Mouse (Mus musculus): ENCODE results near the gene Pfdn5.
"Not testable (repeated sequence)": the region's sequence is repeated elsewhere in the genome, so short reads cannot be mapped to it uniquely, and the experiment has no call there.

Gene Pfdn5

GRCm38 (mm10) chr15:102335925-102336324 lies 10.0 kb downstream of the Pfdn5 start:
- not testable (repeated sequence) for DNase-seq

- DNase-seq = peak; percentile 25 to 77
Measured at GRCm38 (mm10) chr15:102336946-102337345, 11.0 kb downstream of the Pfdn5 start.

DNA sequence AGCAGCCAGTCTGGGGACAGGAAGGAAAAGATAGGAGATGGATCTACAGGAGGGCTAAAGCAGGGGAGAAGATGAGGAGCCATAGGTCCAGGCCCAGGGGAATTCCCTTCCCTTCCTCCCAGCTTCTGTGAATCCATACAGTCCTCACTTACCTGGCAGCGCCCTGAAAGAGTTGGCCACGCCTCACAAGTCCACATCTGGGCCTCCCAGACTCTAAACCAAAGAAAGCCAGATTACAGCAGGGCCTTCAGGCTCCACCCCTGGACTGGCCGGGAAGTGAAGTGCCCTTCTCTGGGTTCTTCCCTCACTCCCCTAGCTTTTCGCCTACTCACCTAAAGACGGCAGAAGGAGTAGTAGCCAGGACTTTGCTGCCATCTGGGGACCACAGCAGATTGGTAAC lies 13.7 kb downstream of the Pfdn5 start:
- DNase-seq = no peak

DNA sequence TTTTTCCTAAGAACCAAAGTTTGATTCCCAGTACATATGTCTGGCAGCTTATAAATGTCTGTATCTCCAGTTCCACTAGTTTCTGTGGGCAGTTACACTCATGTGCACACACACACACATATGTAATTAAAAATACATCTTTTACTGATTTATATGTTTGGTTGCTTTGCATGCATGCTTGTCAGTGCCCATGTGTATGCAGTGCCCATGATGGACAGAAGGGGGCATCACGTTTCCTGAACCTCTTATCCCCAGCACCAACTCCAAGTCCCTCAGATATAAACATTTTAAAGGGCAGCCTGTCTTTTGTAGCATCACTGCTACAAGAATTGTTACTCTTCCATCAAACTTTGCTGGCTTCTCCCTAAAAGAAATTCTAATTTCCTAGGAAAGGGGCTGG lies 15.7 kb downstream of the Pfdn5 start:
- DNase-seq = peak; percentile 62 to 83

DNA sequence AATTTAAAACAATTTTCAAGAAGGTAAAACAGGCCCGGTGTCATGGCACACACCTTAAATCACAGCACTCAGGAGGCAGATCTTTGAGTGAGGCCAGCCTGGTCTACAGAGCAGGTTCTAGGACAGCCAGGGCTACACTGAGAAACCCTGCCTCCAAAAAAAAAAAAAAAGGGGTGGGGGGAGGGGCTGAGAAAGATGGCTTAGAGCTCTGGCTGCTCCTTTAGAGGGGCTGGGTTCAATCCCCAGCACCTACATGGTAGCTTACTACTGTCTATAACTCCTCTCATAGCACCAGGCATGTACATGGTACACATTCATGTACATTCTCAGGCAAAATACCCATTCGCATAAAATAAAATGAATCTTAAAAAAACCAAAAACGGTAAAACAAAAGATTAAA lies 18.6 kb downstream of the Pfdn5 start:
- DNase-seq = no peak

DNA sequence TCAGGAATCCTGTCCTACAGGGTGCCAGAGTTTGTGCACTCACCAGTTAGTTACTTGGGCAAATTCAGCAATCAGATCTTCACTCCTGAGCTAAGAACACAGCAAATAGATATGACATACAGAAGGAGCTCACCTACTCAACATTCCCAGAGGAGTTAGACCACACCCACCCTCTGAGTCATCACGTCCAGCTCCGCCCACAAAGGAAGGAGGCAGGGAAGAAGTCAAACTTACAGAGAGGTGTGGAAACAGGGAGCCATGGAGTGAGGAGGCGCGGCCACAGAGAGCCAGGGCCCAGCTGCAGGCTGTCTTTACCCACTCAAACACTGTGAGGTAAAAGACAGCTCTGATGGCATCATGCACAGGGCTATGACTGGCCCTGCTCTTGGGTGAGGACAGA lies 20.5 kb downstream of the Pfdn5 start:
- no peak for DNase-seq

DNA sequence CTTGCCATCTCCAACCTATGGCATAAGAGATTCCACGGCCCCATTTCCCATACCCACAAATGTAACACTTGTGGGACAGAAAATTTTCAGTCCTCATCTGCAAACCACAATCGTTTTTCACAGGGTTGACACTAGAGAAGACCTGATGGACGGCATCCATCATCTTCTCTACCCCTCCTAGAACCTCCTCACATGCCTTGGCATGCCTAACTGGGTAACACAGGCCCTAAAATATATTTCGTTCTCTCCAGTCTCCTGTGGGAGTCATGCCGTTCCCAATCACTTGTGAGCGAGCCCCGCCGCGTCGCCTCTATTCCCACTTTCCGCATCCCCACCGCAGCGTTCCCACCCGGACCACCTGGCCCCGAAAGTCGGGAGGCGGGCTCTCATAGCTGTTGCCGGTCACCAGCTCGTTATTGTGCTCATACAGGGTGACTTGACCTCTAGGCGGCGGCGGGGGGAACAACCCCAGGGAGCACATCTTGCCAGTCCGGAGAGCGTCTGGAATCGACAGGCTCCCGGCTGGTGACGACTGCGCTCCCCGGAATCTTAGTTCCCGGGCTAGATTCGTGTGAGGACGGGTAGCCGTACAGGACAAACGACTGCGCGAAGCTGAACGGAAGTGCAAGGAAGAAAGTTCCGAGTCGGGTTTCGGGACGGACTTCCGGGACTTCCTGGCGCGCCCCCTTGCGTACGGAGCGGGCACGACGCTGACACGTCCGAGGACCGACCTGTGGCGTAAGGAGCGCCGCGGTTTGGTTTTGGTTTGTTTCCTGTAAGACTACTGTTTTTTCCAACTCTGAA lies 24.4 kb downstream of the Pfdn5 start, which contains the start of gene Aaas:
Aaas (minus strand) TSS at position 634 of the 804 bp plus-strand sequence.
- peak; percentile 96 to 97 for DNase-seq

GRCm38 (mm10) chr15:102350942-102351291 lies 25.0 kb downstream of the Pfdn5 start:
- DNase-seq = no peak

DNA sequence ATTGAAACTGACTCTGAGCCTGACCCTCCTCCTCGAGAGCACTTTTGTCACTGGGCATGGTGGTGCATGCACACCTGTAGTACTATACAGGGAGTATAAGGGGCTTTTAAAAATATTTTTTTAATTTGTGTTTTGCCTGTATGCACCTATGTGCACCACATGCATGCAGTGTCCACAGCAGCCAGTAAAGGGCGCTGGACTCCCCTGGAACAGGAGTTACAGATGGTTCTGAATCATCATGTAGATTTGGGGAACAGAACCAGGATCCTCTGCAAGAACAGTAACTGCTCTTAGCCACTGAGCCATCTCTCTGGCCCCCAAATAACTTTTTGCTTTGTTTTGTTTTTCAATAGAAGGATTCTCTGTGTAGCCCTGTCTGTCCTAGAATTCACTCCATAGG lies 26.3 kb downstream of the Pfdn5 start:
- DNase-seq = peak in 1 of 2 experiments; percentile 53

DNA sequence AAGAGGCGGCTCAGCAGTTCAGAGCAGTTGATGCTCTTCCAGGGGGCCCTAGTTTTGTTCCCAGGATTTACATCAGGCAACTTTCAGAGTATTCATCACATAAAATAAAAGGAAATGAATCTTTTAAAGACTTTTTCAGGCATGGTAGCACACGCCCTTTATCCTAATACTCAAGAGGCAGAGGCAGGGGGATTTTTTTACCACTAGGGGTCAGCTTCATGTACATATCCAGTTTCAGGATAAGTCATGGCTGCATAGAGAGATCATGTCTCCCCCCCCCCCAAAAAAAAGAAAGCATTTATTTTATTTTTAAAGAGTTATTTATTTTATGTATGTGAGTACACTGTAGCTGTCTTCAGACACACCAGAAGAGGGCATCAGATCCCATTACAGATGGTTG lies 28.1 kb downstream of the Pfdn5 start:
- DNase-seq = no peak

GRCm38 (mm10) chr15:102355134-102355870 lies 29.4 kb downstream of the Pfdn5 start:
- peak; percentile 46 to 74 for DNase-seq

DNA sequence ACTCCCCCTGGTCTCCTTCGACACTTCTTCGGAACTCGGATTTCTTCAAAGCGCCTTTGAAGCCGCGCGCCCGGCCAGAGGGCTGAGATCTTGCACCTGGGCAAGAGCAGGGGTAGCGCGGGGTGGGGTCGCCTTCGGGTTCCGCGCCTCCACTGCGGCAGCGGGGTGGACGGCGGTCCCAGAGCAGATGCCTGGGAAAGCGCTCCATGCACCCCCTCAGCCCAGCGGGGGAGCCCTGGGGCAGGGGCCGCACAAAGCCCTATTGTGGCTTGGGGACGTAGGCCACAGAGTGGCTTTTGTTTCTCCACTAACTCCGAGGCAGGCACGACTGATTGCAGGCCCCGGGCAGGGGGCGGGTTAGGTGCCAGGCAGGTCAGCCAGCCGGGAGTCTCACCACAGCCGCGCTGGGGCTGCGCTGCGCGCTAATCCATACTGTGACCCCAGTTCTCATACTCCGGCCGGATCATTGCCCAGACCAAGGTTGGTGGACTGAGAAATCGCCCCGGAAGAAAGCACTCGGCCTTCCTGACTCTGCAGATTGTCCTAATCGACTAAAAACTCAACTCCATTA lies 30.0 kb downstream of the Pfdn5 start:
- peak; percentile 58 to 72 for DNase-seq

- no peak for DNase-seq
Measured at GRCm38 (mm10) chr15:102356501-102357325, 30.8 kb downstream of the Pfdn5 start.

DNA sequence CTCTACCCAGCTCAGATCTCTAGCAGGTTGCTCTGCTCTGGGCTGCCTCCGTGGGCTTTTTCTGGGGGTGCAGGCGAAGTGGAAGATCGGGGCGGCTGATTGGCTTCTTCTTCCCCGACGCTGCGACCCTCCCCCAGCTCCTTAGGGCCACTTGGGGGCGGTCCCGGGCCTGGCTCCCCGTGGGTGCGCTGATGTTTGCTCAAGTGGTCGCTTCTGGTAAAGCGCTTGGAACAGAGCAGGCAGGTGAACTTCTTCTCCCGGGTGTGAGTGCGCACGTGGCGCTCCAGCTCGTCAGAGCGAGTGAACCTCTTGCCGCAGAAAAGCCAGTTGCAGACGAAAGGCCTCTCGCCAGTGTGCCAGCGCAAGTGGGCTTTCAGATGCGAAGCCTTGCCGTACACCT lies 32.2 kb downstream of the Pfdn5 start:
- peak in 1 of 2 experiments; percentile 29 for DNase-seq

DNA sequence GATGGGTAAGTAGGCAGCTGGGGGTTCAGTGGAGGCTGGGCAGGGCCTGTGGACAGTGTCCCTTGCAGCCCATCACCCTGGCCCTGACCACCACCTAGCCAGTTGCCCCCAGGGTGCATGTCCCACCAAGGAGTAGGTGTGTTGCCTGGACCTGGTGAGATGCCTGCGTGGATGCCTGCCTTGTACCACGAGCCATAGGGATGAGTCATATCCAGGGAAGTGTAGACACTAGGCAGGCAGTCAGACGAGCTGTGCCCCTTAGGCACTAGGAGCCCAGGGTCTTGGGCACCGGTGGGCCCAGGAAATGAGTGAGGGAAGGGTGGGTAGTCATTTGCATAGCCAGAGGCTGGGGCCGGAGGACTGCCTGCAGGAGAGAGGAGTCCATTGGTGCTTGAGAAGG lies 32.9 kb downstream of the Pfdn5 start:
- DNase-seq = no peak

GRCm38 (mm10) chr15:102362648-102363047 lies 36.7 kb downstream of the Pfdn5 start:
- DNase-seq = no peak

DNA sequence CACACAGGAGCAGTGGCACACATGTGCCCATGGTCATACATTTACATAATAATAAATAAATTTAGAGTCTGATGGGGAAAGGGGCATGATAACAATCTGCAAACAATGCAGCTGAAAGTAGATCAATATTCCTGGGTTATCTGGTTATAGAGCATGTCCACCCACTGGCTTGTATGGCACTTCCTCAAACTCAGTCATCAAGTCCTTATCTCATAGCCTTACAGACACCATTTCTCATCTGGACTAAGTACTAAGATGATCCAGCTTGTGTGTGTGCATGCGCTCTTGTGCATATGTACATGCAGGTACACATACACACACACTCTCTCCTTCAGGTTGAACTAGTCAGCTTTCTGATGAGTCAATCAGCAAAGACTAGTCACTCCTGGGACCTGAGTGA lies 38.8 kb downstream of the Pfdn5 start:
- DNase-seq = no peak

DNA sequence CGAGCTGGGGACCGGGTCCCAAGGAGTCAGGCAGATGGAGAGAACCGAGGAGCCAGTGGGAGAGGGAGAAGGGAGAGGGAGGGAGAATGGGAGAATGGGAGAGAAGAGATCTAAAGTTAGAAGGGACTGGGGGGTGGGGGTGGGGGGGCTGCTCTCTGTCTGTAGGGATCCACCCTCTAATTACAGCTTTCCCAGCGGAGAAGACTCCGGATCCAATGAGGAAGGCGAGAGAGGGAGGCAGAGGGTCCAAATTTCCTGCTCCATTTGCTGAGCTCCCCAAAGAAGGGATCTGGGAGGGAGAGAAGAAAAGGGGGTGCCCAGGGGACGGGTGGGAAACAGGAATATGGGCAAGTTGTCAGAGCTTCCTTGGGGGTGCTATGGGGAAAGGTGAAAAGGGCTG lies 40.3 kb downstream of the Pfdn5 start:
- no peak for DNase-seq

- DNase-seq = peak in 1 of 2 experiments; percentile 15
Measured at GRCm38 (mm10) chr15:102366733-102367344, 40.9 kb downstream of the Pfdn5 start, which contains the start of gene Sp7. TSS of gene Sp7 (minus strand) at chr15:102367182.

GRCm38 (mm10) chr15:102369972-102370371 lies 44.1 kb downstream of the Pfdn5 start:
- no peak for DNase-seq

GRCm38 (mm10) chr15:102370727-102371126 lies 44.8 kb downstream of the Pfdn5 start:
- DNase-seq = no peak

GRCm38 (mm10) chr15:102376453-102377162 lies 50.7 kb downstream of the Pfdn5 start:
- peak; percentile 44 to 78 for DNase-seq

All from kidney, postnatal 36 days (tissue).